Mouse (Mus musculus) small intestine, adult 2 months (tissue): ENCODE data around the gene Crtc3.

Experiments
- CTCF ChIP-seq: fragments of 200-500 bp; IDR thresholded peaks from 2 replicates; pipeline ENCODE4 v1.5.1; 2012; ENCODE audit warnings: low read depth, mild to moderate bottlenecking, control low read depth, inconsistent platforms, low read length, moderate library complexity, mixed read lengths; ENCODE audit not compliant: insufficient replicate concordance, insufficient read length; ENCODE audit errors: extremely low read depth
- POLR2A ChIP-seq: fragments of 200-500 bp; IDR thresholded peaks from 2 replicates; pipeline ENCODE4 v1.6.1; 2012; ENCODE audit warnings: low read depth, mild to moderate bottlenecking, control low read depth, inconsistent platforms, low read length, moderate library complexity

DNA sequence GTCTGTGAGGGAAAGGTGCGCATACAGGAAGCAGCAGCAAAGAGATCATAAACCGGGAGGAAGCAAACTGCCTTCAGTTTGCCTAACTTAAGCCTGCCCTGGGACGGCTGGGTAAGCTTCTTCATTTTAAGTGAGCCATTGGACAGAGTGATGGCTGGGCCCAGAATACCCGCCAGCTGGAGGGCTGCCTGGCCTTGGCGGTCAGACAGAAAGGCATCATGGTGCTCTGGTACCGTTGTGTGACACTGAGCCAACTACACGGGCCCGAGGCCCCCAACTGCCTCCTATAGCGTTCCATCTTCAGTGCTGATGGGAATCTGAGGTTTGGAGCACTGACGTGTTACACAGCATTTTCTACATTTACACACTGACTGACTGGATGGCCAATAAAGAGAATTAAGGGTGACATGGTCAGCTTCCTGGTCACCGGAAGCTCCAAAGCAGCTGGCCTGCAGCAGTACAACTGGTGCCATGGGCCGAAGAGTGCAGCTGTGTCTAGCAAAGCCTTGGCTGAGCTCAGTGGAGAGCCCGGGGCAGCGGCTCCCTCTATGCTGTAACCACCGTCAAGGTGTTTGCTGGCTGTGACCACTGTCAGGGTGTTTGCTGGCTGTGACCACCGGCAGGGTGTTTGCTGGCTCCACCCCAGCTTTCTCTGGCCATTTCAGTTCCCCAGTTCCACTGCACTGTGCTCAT lies 99.5 kb downstream of the Crtc3 start:
- TF ChIP-seq POLR2A = no peak
- no peak for TF ChIP-seq CTCF
